ENCODE assay signal across 1 mouse cellular context in genomic region chr17:64331291-64331897, GRCm38 (mm10).
A peak's percentile ranks its signal among the peaks of the same experiment; 100 is the strongest.
TF ChIP-seq lines count a peak whose summit lies in the region.

No protein-coding gene starts in this region.

TF ChIP-seq in CH12.LX, 34 proteins besides CTCF, POLR2A, EP300 and RAD21 (continued from another document):
- TF ChIP-seq ZC3H11A (IDR thresholded peaks at IDR 0.05; ENCODE audit: low read depth, low read length) (no peak), ZNF384 (IDR thresholded peaks at IDR 0.05; ENCODE audit: low read depth, low read length) (no peak), ETS1 (conservative IDR thresholded peaks at IDR 0.05; ENCODE audit: low read depth, low read length) (no peak), ZMIZ1 (IDR thresholded peaks at IDR 0.05; ENCODE audit: low read depth, low read length) (0 out of 2 replicates have a peak, but pooled peaks have one; percentile 56), MAZ (IDR thresholded peaks at IDR 0.05; ENCODE audit: low read depth, low read length) (no peak), BHLHE40 (IDR thresholded peaks at IDR 0.05; ENCODE audit: low read depth, low read length) (no peak), SIN3A (IDR thresholded peaks at IDR 0.05; ENCODE audit: low read length) (peak; percentile 44; the same call in 1 of the 2 replicates), IRF4 (IDR thresholded peaks at IDR 0.05; ENCODE audit: low read depth, low read length) (no peak), CHD1 (IDR thresholded peaks at IDR 0.05; ENCODE audit: low read depth, low read length) (no peak), GABPA (IDR thresholded peaks at IDR 0.05; ENCODE audit: insufficient replicate concordance, low read depth, low read length) (no peak)
